Mouse (Mus musculus) G1E-ER4 (cell line): ENCODE results near the gene Disc1. TPM values are rescaled to one million over a fixed set of nuclear protein-coding genes. Genes with fewer than 3 reads are reported as not detected.

ENCODE experiments used
- GATA1 ChIP-seq: IDR thresholded peaks from one replicate; pipeline ENCODE4 v1.8.0; 2012; ENCODE audit warnings: low read length, inconsistent platforms
- polyA plus RNA-seq: library from polyadenylated mRNA; stranded (reverse); fragments of >175 nt; gene quantifications from 2 replicates; pipeline ENCODE4 v1.2.3, GENCODE M21; 2012

Disc1 gene
- polyA plus RNA-seq, 1 experiment: not detected

DNA sequence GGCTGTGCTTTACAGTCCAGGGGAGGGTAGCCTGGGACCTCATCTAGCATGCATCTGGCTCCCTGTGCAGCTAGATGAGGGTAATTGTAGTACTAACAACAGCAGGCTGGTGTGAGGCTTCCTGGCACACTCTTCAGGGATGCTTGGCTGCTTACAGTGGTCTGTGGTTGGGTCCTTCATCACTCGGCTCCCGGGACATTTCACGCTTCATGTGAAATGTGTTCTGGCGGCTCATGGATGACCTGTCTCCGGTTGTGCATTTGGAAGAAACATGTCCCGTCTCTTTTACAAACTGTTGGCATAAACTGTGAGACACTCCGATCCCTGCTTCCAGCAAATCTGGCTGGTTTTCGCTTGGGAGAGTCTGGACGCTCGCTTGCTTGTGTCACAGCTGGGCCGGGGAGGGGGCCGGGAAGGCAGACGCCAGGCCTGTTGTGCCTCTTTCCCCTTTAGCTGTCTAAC lies 85.7 kb downstream of the Disc1 start:
- TF ChIP-seq GATA1: no peak

DNA sequence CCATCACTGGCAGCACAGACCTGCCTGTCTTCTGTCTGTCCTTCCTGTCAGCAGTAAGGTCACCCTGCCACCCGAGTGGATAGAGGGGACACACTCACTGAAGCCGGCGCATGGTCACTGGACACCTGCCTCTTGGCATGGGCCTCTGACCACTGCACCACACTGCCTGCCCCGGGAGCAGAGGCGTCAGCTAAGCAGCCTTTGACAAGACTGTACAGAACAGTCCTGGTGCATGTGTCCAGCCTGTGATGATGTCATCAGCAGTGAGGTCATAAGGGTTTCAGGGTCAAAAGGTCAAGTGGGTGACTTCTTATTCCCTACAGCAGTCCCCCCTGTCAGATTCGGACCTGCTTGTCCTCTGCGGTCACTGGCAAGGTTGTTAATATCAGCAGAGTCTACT lies 87.0 kb downstream of the Disc1 start:
- no peak for TF ChIP-seq GATA1

DNA sequence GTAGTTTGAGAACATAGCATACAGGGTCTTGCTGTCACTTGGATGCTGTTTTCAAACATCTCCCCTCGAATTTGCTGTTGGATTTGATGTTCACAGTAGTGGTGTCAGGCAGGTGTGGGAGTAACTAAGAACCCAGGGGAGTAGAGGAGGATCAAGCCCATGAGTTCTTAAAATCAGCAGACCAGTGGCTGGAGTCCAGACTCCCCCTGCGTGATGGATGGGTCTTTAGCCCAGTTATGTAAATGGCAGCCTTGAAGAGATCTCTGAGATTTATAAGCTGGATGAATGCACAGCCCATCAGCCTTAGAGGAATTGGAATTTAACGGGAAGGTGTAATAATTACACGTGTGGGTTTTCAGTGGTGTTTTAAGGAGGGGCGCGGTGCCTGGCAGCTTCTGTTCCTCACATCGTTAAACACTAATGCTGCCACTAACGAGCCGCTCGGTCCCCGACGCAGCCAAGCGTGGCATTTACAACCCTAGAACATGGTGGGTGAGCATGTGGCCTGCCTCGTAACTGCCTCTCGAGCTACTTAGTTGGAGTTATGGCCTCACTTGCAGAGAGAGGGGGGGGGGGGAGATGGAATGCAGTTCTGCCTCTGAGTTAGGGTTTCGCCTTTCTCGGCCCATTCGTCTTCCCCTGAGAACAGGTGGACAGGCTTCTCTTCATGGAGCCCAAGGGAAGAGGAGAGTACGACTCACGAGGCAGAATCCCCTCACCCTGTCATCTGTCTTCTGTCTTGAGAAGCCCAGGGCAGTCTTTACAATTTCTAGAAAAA lies 103.1 kb downstream of the Disc1 start:
- no peak for TF ChIP-seq GATA1

DNA sequence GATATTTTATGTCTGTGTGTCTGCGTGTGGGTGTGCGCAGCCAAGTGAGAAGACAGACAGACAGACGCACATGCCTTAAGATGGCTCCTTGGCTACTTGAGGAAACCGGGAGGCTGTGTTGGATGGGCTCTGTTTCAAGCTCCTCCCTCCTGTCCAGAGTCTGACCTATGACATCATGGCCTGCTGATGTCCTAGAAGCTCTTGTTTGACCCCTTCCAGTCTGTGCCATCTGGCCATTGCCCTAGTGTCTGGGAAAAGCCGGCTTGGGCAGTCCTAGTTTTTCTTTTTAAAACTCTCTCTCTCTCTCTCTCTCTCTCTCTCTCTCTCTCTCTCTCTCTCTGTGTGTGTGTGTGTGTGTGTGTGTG lies 103.6 kb downstream of the Disc1 start:
- no peak for TF ChIP-seq GATA1

DNA sequence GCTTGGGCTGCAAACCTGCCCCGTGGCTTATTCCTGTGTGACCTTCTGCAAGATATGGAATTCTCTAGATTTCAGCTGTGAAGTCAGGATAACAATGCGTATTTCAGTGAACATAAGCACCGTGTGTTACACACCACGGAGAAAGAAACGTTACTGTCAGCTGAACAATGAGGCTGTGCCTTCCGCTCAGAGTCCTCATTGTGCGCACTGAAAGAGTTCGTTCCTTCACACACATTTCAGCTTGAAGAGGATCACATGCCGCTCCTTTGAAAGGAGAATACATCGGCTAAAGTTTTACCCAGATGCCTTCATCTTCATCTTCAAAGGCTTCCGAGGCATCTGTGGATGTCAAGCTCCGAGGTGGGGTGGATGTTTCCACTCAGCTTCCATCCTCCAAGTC lies 105.4 kb downstream of the Disc1 start:
- TF ChIP-seq GATA1: no peak

DNA sequence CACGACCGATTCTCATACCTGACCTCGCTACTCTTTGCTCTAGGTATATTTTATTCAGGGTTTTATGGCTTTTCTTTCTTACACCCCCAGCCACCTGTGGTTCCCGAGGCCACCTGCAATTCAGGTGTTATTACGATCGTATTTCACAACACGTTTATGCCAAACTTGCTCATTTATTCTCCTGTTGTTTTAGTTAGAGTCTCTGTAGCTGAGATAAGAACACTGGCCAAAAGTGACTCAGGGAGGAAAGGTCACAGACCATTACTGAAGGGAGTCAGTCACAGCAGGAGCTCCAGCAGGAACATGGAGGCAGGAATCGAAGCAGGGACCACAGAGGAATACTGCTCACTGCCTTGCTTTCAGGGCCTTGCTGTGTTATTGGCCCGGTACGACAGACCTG lies 109.5 kb downstream of the Disc1 start:
- no peak for TF ChIP-seq GATA1

DNA sequence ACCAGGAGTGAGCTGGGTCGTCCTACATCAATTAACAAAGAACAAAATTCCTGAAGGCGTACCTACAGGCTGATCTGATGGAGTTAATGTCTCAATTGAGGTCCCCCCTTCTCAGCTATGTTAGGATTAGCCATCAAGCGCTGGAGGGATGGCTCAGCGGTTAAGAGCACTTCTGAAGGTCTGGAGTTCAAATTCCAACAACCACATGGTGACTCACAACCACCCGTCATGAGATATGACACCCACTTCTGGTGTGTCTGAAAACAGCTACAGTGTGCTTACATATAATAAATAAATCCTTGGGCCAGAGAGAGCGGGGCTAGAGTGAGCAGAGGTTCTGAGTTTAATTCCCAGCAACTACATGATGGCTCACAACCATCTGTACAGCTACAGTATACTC lies 109.9 kb downstream of the Disc1 start:
- no peak for TF ChIP-seq GATA1

DNA sequence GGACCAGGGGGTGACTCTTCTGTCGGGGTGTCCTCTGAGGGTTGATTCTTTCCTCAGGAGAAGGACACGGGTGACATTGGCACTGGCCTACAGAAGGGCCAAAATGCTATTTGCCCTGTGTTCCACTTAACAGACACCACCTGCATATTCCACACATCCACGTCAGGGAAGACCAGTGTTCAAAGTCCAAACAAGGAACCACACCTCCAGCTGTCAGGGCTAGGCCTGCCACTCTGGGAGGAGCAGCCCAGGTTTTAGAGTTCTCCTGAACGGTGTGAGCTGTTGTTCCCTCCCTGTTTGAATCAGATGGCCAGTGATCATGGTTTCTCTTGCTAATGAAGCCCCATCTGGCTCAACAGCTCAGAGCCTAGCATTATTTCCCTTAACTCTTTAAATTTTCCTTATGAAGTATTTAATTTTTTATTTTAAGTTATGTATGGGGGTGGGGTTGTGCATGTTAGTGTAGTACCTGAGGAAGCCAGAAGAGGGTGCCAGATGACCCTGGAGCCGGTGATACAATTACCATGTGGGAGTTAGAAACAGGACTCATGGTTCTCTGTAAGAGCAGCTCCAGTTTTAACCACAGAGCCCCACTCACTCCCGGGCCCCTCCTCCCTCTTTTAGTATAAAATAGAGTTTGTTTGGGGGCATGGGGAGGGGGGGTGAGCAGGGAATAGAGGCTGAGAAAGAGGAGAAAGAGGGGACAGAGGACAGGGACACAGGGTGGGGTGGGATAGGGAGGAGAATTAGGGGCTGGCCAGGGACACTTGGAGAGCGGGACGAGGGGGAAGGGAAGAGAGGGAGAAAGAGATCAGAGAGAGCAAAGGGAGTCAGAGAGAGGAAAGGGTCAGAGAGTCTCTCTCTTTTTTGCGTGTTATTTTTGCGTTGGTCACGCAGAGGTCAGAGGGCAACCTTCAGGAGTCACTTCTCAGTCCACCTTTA lies 111.8 kb downstream of the Disc1 start:
- TF ChIP-seq GATA1: no peak

DNA sequence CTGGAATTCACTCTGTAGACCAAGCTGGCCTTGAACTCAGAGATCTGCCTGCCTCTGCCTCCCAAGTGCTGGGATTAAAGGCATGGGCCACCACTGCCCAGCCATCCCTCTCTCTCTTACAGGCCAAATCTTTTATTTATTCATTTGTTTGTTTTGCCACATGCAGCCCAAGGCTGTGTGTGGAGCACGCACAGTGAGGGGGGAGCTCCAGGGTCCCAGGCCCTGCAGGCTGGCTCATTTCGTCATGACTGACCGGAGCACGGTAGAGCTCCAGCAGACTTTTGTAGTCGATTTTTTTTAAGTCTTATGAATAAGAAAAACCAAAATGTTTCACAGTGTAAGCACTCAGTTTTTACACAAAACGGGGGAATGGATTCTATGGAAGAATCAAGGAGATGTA lies 112.5 kb downstream of the Disc1 start:
- no peak for TF ChIP-seq GATA1

DNA sequence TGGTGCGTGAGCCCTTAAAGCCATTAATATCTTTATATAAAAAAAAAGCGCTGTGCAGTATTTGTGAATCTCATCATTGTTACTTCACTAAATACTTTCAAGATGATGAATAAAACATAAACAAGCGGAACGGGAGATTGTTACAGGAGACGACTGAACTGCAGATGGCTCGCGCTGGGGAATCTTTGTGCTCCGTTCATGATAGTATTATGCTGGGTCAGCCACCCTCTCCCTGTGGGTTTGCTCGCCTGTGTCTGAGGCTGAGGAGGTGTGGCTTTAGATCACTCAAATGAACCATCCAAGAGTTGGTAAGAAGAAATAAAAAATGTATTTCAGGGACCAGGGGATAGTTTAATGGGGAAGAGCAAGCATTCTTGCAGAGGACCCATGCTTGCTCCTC lies 113.0 kb downstream of the Disc1 start:
- TF ChIP-seq GATA1: no peak

DNA sequence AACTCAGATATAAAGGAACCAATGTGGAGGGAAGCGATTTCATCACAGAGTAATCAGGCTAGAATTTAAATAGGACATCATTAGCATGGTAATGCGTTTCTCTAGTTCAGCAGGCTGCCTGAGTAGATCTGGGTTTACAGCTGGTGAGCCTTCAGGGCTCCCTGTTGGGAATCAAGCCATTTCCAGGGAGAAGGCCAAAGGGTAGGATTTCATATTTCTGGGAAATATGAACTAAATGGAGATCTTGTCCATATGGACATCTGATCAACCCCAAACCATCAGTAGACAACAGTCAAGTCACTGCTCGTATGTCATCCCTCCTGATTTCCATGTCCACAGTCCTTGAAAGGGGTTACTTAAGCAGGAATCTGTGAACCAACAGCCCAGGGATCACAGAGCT lies 115.6 kb downstream of the Disc1 start:
- TF ChIP-seq GATA1: no peak

DNA sequence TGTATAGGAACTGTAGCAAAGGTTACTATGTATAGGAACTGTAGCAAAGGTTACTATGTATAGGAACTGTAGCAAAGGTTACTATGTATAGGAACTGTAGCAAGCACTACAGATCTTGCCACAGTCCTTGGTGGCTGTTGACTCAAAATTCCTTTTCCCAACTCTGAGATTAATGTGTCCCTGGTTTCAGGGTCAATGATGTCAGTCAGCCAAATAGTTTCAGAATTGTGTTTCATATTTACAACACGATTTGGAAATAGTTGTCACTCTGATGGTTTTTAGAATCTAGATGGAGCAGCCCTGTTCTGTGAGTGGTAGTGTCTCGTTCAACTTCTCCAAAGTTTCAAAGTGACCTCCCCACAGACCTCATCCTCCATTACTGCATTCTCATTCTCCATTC lies 117.5 kb downstream of the Disc1 start:
- no peak for TF ChIP-seq GATA1

DNA sequence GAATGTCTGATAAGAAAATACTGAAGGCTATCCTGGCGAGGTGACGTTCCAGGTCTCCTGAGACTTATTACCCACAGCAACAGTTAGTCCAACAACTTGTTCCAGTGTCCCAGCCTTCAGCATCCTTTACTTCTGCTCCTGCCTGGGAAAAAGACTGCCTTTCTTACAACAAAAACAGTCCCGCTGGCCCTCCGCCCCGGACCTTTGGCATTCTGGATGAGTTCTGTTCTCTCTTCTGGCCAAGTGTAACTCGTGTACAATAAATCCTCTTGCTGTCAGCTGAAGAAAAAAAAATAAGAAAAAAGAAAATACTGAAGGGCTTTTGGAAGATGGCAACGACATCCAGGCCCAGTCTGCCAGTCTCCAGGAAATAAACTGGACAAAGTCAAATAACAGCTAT lies 120.2 kb downstream of the Disc1 start:
- TF ChIP-seq GATA1: no peak

DNA sequence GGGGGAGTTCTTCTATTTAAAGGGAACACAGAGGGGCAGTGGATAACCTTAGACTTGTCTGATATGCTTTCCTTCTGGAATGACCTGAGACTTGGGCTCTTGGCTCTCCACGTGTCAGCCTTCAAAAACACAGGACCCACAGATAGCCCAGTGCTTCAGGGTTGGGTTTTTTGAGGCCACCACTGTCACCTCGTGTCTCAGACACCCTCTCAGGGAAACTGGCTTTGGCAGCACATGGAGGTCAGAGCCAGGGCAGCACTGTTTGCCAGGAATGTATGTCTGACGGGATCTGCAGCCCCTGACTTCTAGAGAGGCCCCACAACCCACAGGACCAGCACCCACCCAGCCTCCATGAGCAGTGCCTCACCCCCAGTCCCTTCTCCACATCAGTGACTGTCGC lies 120.9 kb downstream of the Disc1 start:
- no peak for TF ChIP-seq GATA1

DNA sequence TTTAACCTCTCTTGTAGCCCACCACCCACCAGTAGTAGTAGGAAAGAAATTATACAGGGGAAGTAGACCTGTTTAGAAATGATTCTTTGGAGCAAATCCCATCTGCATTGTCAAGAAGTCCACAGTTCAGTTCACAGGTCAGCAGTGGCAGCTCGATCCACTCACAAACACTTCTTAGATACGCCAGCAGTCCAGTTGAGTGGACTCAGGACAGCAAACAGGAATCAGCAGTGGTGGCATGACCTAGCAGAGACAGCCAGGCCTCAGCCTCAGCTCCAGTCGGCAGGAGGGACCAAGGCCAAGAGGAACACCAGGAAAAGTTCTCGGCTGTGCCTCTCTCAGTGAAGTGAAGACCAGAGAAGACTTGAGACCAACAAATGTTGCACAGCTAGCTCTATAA lies 121.7 kb downstream of the Disc1 start:
- TF ChIP-seq GATA1: no peak

DNA sequence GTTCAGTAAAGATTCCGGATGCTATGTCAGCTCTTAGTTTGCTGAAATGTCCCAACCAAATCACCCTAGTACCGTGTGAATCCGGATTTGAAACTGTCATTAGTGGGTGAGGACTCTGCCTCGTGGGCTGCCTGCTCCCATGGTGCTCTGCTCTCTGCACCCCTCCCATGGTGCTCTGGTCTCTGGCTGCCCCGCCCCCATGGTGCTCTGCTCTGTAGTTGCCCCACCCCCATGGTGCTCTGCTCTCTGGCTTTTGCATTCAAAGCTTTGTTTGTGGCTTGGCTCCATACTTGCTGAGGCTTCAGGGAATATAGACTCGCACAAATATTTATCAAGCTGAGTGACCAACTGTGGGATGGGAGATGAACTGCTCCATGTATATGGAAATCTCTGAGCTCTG lies 123.1 kb downstream of the Disc1 start:
- no peak for TF ChIP-seq GATA1

DNA sequence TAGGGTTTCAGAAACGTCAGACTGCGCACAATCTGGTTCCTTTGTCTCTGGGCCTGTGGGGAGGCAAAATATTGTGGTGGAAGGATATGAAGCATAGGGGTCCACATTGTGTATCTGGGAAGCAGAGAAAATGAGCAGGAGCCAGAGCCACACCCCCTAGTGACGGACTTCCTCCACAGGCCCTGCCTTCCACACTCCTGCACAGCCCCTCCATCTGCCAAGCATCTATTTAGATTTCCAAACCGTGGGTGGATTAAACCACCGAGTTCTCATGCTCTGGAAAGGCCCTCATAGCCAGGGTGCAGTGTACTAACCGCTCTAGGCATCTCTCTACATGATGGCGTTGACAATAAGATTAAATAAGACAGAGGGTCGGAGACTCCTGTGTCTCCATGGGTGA lies 124.0 kb downstream of the Disc1 start:
- TF ChIP-seq GATA1: no peak
